Mouse (Mus musculus) embryonic facial prominence, embryonic 14.5 days (tissue): Measurements from ENCODE around the gene Trpm5. TPM values are rescaled to one million over a fixed set of nuclear protein-coding genes. Genes with fewer than 3 reads are reported as not detected.

Source experiments
- ATAC-seq: fragments of 200-750 bp; cut with Nextera tagmentation; 2 replicates; pipeline ENCODE4 v1.8.0; 2017; ENCODE audit warnings: low read depth, moderate number of reproducible peaks, moderate TSS enrichment
- DNase-seq: peaks from one replicate; pipeline ENCODE4 v3.0.0-alpha.2; 2015; ENCODE audit warnings: low spot score
- H3K27ac ChIP-seq: fragments of 300-500 bp; sonication (generic); replicated peaks from 2 replicates; pipeline ENCODE4 v1.5.1; 2014; ENCODE audit warnings: low read depth, mild to moderate bottlenecking, low read length, moderate library complexity
- H3K27me3 ChIP-seq: fragments of 300-500 bp; sonication (generic); replicated peaks from 2 replicates; pipeline ENCODE4 v1.6.1; 2014; ENCODE audit warnings: low read length; ENCODE audit not compliant: control insufficient read depth, insufficient read depth
- H3K36me3 ChIP-seq: fragments of 300-500 bp; sonication (generic); 2 replicates; pipeline ENCODE4 v1.6.1; 2014; ENCODE audit warnings: low read length, mixed read lengths; ENCODE audit not compliant: control insufficient read depth, insufficient read depth
- H3K4me1 ChIP-seq: fragments of 300-500 bp; sonication (generic); 2 replicates; pipeline ENCODE4 v1.6.1; 2014; ENCODE audit warnings: antibody characterized with exemption, low read length; ENCODE audit not compliant: control insufficient read depth, insufficient read depth
- H3K4me2 ChIP-seq: fragments of 300-500 bp; sonication (generic); 2 replicates; pipeline ENCODE4 v1.6.1; 2014; ENCODE audit warnings: low read depth, mild to moderate bottlenecking, low read length, moderate library complexity, mixed read lengths
- H3K4me3 ChIP-seq: fragments of 300-500 bp; sonication (generic); 2 replicates; pipeline ENCODE4 v1.5.1; 2014; ENCODE audit warnings: low read depth, mild to moderate bottlenecking, low read length
- H3K9ac ChIP-seq: fragments of 300-500 bp; sonication (generic); 2 replicates; pipeline ENCODE4 v1.6.1; 2014; ENCODE audit warnings: low read depth, mild to moderate bottlenecking, low read length, moderate library complexity, mixed read lengths
- H3K9me3 ChIP-seq: fragments of 300-500 bp; sonication (generic); 2 replicates; pipeline ENCODE4 v1.6.1; 2016; ENCODE audit warnings: low read length; ENCODE audit not compliant: control insufficient read depth
- WGBS: fragments of 180-500 bp; shearing (Covaris S2); extraction: QIAGEN DNeasy Blood & Tissue Kit; methylation state at CpG from one replicate; pipeline ENCODE4 v1.1.7; 2014; 5-methylcytosine and 5-hydroxymethylcytosine counted together
- polyA plus RNA-seq: library from polyadenylated mRNA; unstranded; fragments of >200 nt; fragmentation: Nextera tagmentation; extraction: Ambion mirVana; gene quantifications from 2 replicates; pipeline ENCODE4 v1.2.1, GENCODE M21; 2014

Gene Trpm5
- polyA plus RNA-seq, 1 experiment from 2014 or later = 14.7 TPM

GRCm38 (mm10) chr7:143093847-143094246, 595 bp downstream of the Trpm5 start:
- H3K4me1 ChIP-seq = no peaks in the 10 kb centered on the region
- no peaks in the 10 kb centered on the region for H3K27me3 ChIP-seq
- H3K27ac ChIP-seq = no peak overlapping the region
- no peak overlapping the region for H3K9ac ChIP-seq
- ATAC-seq (no peak), DNase-seq (no peak)
- H3K36me3 ChIP-seq = no peaks in the 10 kb centered on the region
- WGBS = 78% methylated on average over 3 of the region's 3 CpGs
- no peaks in the 10 kb centered on the region for H3K9me3 ChIP-seq
- no peak overlapping the region for H3K4me2 ChIP-seq
- no peak overlapping the region for H3K4me3 ChIP-seq

DNA sequence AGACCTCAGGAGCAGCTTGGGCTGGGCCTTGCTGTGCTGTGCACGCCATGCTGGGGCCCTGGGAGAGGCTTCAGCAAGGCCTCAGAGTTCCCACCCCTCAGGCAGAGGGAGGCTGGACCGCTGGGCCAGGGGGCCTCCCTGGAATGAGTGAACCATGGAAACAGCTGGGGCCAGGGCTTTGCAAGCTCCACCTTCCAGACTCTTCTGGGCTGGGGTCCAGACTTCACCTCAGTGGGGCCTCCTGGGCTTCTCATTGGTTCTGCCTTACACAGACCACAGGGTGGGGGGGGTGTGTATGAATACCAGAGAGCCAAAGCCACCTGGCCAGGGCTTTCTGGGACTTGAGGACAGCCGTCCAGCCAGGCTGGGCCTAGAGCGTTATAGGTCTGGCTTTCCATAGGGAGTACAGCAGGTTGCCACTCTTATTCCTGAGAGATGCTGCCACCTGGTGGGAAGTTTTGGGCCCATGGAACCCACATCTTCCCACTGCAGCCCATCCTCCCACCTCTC, 7.3 kb downstream of the Trpm5 start:
- no peaks in the 10 kb centered on the region for H3K9me3 ChIP-seq
- no peaks in the 10 kb centered on the region for H3K27me3 ChIP-seq
- H3K4me1 ChIP-seq = peaks cover 16% of the 10 kb centered on the region; the same call in 1 of the 2 replicates
- peak overlapping the region; percentile 29 for H3K4me3 ChIP-seq
- peak; percentile 97 for ATAC-seq
- peak overlapping the region; percentile 86 for H3K27ac ChIP-seq
- 0 out of 2 replicates have a peak, but pooled peaks cover 6% of the 10 kb centered on the region for H3K36me3 ChIP-seq
- H3K4me2 ChIP-seq = peak overlapping the region; percentile 52
- peak overlapping the region; percentile 57 for H3K9ac ChIP-seq
- peak; percentile 97 for DNase-seq
- 32% methylated on average over 4 of the region's 4 CpGs for WGBS

GRCm38 (mm10) chr7:143086366-143086765, 8.1 kb downstream of the Trpm5 start:
- H3K27me3 ChIP-seq = no peaks in the 10 kb centered on the region
- peaks cover 16% of the 10 kb centered on the region; the same call in 1 of the 2 replicates for H3K4me1 ChIP-seq
- ATAC-seq (0 out of 2 replicates have a peak, but pooled peaks have one; percentile 8), DNase-seq (peak; percentile 35)
- H3K4me3 ChIP-seq = peak overlapping the region; percentile 29
- no peaks in the 10 kb centered on the region for H3K9me3 ChIP-seq
- WGBS = 50% methylated on average over 2 of the region's 2 CpGs
- peak overlapping the region; percentile 86 for H3K27ac ChIP-seq
- H3K9ac ChIP-seq = peak overlapping the region; percentile 57
- peak overlapping the region; percentile 52 for H3K4me2 ChIP-seq
- peaks cover 14% of the 10 kb centered on the region; the same call in 1 of the 2 replicates for H3K36me3 ChIP-seq

GRCm38 (mm10) chr7:143083708-143084107, 10.7 kb downstream of the Trpm5 start:
- H3K27me3 ChIP-seq = no peaks in the 10 kb centered on the region
- no peaks in the 10 kb centered on the region for H3K9me3 ChIP-seq
- WGBS = 89% methylated on average over 2 of the region's 2 CpGs
- DNase-seq = no peak
- ATAC-seq = no peak
- H3K9ac ChIP-seq = no peak overlapping the region
- H3K4me1 ChIP-seq = peaks cover 16% of the 10 kb centered on the region; the same call in 1 of the 2 replicates
- no peak overlapping the region for H3K27ac ChIP-seq
- no peak overlapping the region for H3K4me2 ChIP-seq
- no peak overlapping the region for H3K4me3 ChIP-seq
- H3K36me3 ChIP-seq = peaks cover 20% of the 10 kb centered on the region; the same call in 1 of the 2 replicates

DNA sequence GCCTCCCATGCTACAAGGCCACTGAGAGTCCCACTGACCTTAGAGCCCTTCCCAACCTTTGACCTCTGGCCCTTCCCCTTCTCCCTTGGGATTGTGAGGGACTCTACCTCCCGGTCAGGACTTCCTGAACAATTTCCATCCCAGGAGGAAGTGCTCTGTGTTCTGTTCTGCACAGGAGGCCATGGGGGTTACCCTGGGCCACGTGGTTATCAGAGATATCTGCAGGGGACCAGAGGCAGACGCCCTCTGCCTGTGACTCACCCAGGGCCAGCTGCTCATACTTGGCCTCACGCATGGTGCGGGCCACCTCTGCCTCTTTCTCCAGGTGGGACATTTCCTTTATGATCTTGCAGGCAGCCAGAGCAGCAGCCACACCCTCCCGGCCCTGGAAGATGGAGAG, 12.4 kb downstream of the Trpm5 start:
- Histone ChIP-seq H3K36me3 (peaks cover 20% of the 10 kb centered on the region; the same call in 1 of the 2 replicates), H3K9ac (no peak overlapping the region), H3K9me3 (no peaks in the 10 kb centered on the region), H3K4me3 (no peak overlapping the region), H3K27ac (no peak overlapping the region), H3K4me2 (no peak overlapping the region), H3K27me3 (no peaks in the 10 kb centered on the region), H3K4me1 (peaks cover 10% of the 10 kb centered on the region; the same call in 1 of the 2 replicates)
- DNase-seq (no peak), ATAC-seq (no peak)
- WGBS = 58% methylated on average over 5 of the region's 6 CpGs

- Histone ChIP-seq H3K4me2 (no peak overlapping the region), H3K4me1 (no peaks in the 10 kb centered on the region), H3K9me3 (no peaks in the 10 kb centered on the region), H3K36me3 (peaks cover 16% of the 10 kb centered on the region; the same call in 1 of the 2 replicates), H3K9ac (no peak overlapping the region), H3K4me3 (no peak overlapping the region), H3K27me3 (no peaks in the 10 kb centered on the region), H3K27ac (no peak overlapping the region)
- no peak for DNase-seq
- 79% methylated on average over 2 of the region's 2 CpGs for WGBS
- no peak for ATAC-seq
These were observed 17.1 kb downstream of the Trpm5 start for GRCm38 (mm10) chr7:143077351-143077750.

DNA sequence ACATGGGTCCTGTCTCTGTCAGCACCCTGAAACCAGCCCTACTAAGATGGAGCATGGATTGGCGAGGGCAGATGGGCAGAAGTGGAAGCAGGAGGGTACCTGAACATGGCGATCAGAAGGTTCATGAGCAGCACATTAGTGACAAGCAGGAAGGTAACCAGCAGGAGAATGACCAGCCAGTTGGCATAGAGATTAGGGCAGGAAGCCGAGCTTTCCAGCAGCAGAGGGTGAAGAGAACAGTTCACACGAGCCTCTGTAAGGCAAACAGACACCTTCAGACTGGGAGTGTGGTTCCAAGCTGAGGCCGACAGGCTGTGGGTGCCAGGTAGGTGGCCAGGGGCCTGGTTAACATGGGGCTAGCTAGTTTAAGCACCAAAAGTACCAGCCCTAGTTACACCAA, 19.0 kb downstream of the Trpm5 start:
- Histone ChIP-seq H3K4me3 (no peak overlapping the region), H3K4me1 (peaks cover 5% of the 10 kb centered on the region), H3K36me3 (peaks cover 17% of the 10 kb centered on the region; the same call in 1 of the 2 replicates), H3K27me3 (no peaks in the 10 kb centered on the region), H3K9ac (no peak overlapping the region), H3K9me3 (no peaks in the 10 kb centered on the region), H3K4me2 (no peak overlapping the region), H3K27ac (no peak overlapping the region)
- DNase-seq (no peak), ATAC-seq (no peak)
- 72% methylated on average over 5 of the region's 5 CpGs for WGBS

DNA sequence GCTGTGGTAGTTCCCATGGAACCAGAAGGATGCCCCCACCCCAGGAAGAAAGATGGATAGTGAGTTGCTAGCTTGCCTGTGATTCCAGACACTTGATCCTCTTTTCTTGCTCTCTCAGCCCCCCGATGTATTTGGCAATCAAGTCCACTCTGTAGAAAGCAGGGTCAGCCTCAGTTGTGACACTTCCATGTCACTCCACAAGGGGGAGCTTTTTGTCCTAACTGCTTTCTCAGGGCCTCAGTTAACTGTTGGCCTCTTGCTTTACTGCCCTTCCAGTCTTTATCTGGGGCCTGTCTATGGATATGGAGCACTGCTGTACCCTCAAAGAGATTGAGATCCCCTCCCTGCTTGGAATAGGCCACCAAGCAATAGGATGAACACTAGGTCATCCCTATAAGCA, 21.4 kb downstream of the Trpm5 start:
- DNase-seq (no peak), ATAC-seq (no peak)
- Histone ChIP-seq H3K9me3 (no peaks in the 10 kb centered on the region), H3K4me2 (no peak overlapping the region), H3K36me3 (peaks cover 18% of the 10 kb centered on the region), H3K4me1 (peaks cover 14% of the 10 kb centered on the region), H3K27ac (no peak overlapping the region), H3K4me3 (no peak overlapping the region), H3K27me3 (no peaks in the 10 kb centered on the region), H3K9ac (no peak overlapping the region)
- WGBS = 64% methylated on average over 1 of the region's 1 CpGs

- H3K27me3 ChIP-seq = no peaks in the 10 kb centered on the region
- H3K4me2 ChIP-seq = no peak overlapping the region
- no peak overlapping the region for H3K4me3 ChIP-seq
- peaks cover 23% of the 10 kb centered on the region for H3K36me3 ChIP-seq
- H3K9ac ChIP-seq = no peak overlapping the region
- no peak for ATAC-seq
- DNase-seq = no peak
- no peaks in the 10 kb centered on the region for H3K9me3 ChIP-seq
- H3K27ac ChIP-seq = no peak overlapping the region
- peaks cover 18% of the 10 kb centered on the region for H3K4me1 ChIP-seq
- 94% methylated on average over 5 of the region's 5 CpGs for WGBS
These were observed 21.8 kb downstream of the Trpm5 start for GRCm38 (mm10) chr7:143072605-143073004.
